In genomic region chr5:129907775-129908174, GRCm38 (mm10) we compare ENCODE assay signal across 8 mouse cellular contexts. TPM values are rescaled to one million over a fixed set of nuclear protein-coding genes. Genes with fewer than 3 reads are reported as not detected.
DNase-seq lines count a peak whose midpoint lies in the region; ATAC-seq and TF ChIP-seq lines count a peak whose summit lies in the region.

No protein-coding gene starts in this region.

- H3K4me1 ChIP-seq in heart, embryonic 11.5 days (ENCODE audit: control insufficient read depth, insufficient read depth, low read length): no peaks in the 10 kb centered on the region
- peaks cover 49% of the 10 kb centered on the region for H3K4me1 ChIP-seq in E14TG2a.4 (replicated peaks; ENCODE audit: low read depth, low read length)
- H3K4me1 ChIP-seq in forebrain, embryonic 15.5 days: peaks cover 8% of the 10 kb centered on the region
- peaks cover 21% of the 10 kb centered on the region for H3K4me1 ChIP-seq in liver, embryonic 15.5 days (replicated peaks)

- WGBS in heart, embryonic 11.5 days (ENCODE audit: insufficient replicate concordance): 33% methylated on average over 4 of the region's 4 CpGs
- WGBS in forebrain, embryonic 15.5 days: 19% methylated on average over 4 of the region's 4 CpGs
- WGBS in liver, embryonic 15.5 days (ENCODE audit: insufficient replicate concordance): 20% methylated on average over 4 of the region's 4 CpGs

- no peak overlapping the region for H3K27ac ChIP-seq in heart, embryonic 11.5 days (ENCODE audit: low read depth, low read length)
- H3K27ac ChIP-seq in forebrain, embryonic 15.5 days (replicated peaks): peak overlapping the region; percentile 89
- no peak overlapping the region for H3K27ac ChIP-seq in liver, embryonic 15.5 days (replicated peaks)

- no peaks in the 10 kb centered on the region for H3K27me3 ChIP-seq in heart, embryonic 11.5 days (ENCODE audit: control insufficient read depth, insufficient read depth, low read length)
- H3K27me3 ChIP-seq in E14TG2a.4 (ENCODE audit: insufficient read depth, low read length): no peaks in the 10 kb centered on the region
- no peaks in the 10 kb centered on the region for H3K27me3 ChIP-seq in forebrain, embryonic 15.5 days
- peaks cover 12% of the 10 kb centered on the region for H3K27me3 ChIP-seq in liver, embryonic 15.5 days

- H3K9me3 ChIP-seq in heart, embryonic 11.5 days (replicated peaks; ENCODE audit: control insufficient read depth, low read length): no peaks in the 10 kb centered on the region
- H3K9me3 ChIP-seq in E14TG2a.4 (ENCODE audit: low read length): no peaks in the 10 kb centered on the region
- no peaks in the 10 kb centered on the region for H3K9me3 ChIP-seq in forebrain, embryonic 15.5 days
- no peaks in the 10 kb centered on the region for H3K9me3 ChIP-seq in liver, embryonic 15.5 days (replicated peaks)

- H3K4me2 ChIP-seq in heart, embryonic 11.5 days: peak overlapping the region; percentile 90
- peak overlapping the region; percentile 78 for H3K4me2 ChIP-seq in forebrain, embryonic 15.5 days (replicated peaks)
- H3K4me2 ChIP-seq in liver, embryonic 15.5 days: peak overlapping the region; percentile 96

- H3K4me3 ChIP-seq in heart, embryonic 11.5 days (ENCODE audit: low read depth, low read length): peak overlapping the region; percentile 61
- H3K4me3 ChIP-seq in E14TG2a.4 (replicated peaks; ENCODE audit: low read length): peak overlapping the region; percentile 91
- H3K4me3 ChIP-seq in forebrain, embryonic 15.5 days: peak overlapping the region; percentile 67
- peak overlapping the region; percentile 72 for H3K4me3 ChIP-seq in liver, embryonic 15.5 days (replicated peaks)

- no peaks in the 10 kb centered on the region for H3K36me3 ChIP-seq in heart, embryonic 11.5 days (ENCODE audit: control insufficient read depth, insufficient read depth, low read length)
- peaks cover 13% of the 10 kb centered on the region for H3K36me3 ChIP-seq in E14TG2a.4 (ENCODE audit: insufficient read depth, low read length)
- H3K36me3 ChIP-seq in forebrain, embryonic 15.5 days: peaks cover 8% of the 10 kb centered on the region; the same call in 1 of the 2 replicates
- H3K36me3 ChIP-seq in liver, embryonic 15.5 days (replicated peaks): no peaks in the 10 kb centered on the region

- no peak for ATAC-seq in heart, embryonic 11.5 days (replicated peaks; ENCODE audit: insufficient number of reproducible peaks, low FRiP score, low TSS enrichment)
- ATAC-seq in forebrain, embryonic 15.5 days (replicated peaks): no peak
- no peak for ATAC-seq in liver, embryonic 15.5 days (ENCODE audit: insufficient read depth)
- no peak for ATAC-seq in megakaryocyte progenitor cell, adult 5-6 weeks (replicated peaks; ENCODE audit: poor library complexity)
- ATAC-seq in erythroid progenitor cell, adult 5-6 weeks (replicated peaks; ENCODE audit: low FRiP score, poor library complexity, severe bottlenecking): no peak

- TF ChIP-seq CTCF in E14TG2a.4 (conservative IDR thresholded peaks at IDR 0.05; ENCODE audit: low read length): no peak

- DNase-seq in heart, adult 9 months (ENCODE audit: low spot score in 2 of 2): no peak
- DNase-seq in adrenal gland, adult 8-10 months: no peak

- H3K9ac ChIP-seq in heart, embryonic 11.5 days (ENCODE audit: low read depth, low read length): peak overlapping the region; percentile 82
- H3K9ac ChIP-seq in forebrain, embryonic 15.5 days (replicated peaks): peak overlapping the region; percentile 80
- H3K9ac ChIP-seq in liver, embryonic 15.5 days: 0 out of 2 replicates have a peak overlapping the region, but pooled peaks have one; percentile 68

RNA-seq across cellular contexts. Expression of gene Nupr1l, which starts 0.6 kb away (rescaled TPM):
- 1.0 and 2.4 TPM in 2 replicates for polyA plus RNA-seq in heart, embryonic 11.5 days (2014; fragmentation: Nextera tagmentation; extraction: Ambion mirVana)
- 3.9 and 6.0 TPM in 2 replicates for polyA plus RNA-seq in forebrain, embryonic 15.5 days (2015; fragmentation: Nextera tagmentation; extraction: Ambion mirVana)
- 0.29 and 0.67 TPM in 2 replicates for polyA plus RNA-seq in liver, embryonic 15.5 days (2015; fragmentation: Nextera tagmentation; extraction: Ambion mirVana)
- 1 to 10 TPM; 3.3 to 7.2 (median 5.0) TPM for total RNA-seq in adrenal gland, adult 8-10 months (2022)
- 1.3 TPM in 1 of 2 replicates, not detected in the other for total RNA-seq in megakaryocyte progenitor cell, adult 5-6 weeks (2015)
- total RNA-seq in megakaryocyte progenitor cell, adult 5-6 weeks (2017): 0.29 and 0.84 TPM in 2 replicates
- not detected in 2 replicates for total RNA-seq in erythroid progenitor cell, adult 5-6 weeks (2015; ENCODE audit: low replicate concordance)
- total RNA-seq in erythroid progenitor cell, adult 5-6 weeks (2017; ENCODE audit: low replicate concordance): 0.64 TPM in 1 of 2 replicates, not detected in the other

RNA-seq across cellular contexts. Expression of gene Phkg1, which starts 9.4 kb away (rescaled TPM):
- 0.32 and 0.42 TPM in 2 replicates for polyA plus RNA-seq in heart, embryonic 11.5 days (2014; fragmentation: Nextera tagmentation; extraction: Ambion mirVana)
- polyA plus RNA-seq in forebrain, embryonic 15.5 days (2015; fragmentation: Nextera tagmentation; extraction: Ambion mirVana): 0.45 and 0.50 TPM in 2 replicates
- 0.10 and 0.20 TPM in 2 replicates for polyA plus RNA-seq in liver, embryonic 15.5 days (2015; fragmentation: Nextera tagmentation; extraction: Ambion mirVana)
- 1 to 10 TPM in 3 of 4 experiments, under 1 TPM in 1; 0.49 to 2.6 (median 1.1) TPM for total RNA-seq in adrenal gland, adult 8-10 months (2022)
- 0.12 TPM in 1 of 2 replicates, not detected in the other for total RNA-seq in megakaryocyte progenitor cell, adult 5-6 weeks (2015)
- total RNA-seq in megakaryocyte progenitor cell, adult 5-6 weeks (2017): 0.14 and 0.33 TPM in 2 replicates
- not detected in 2 replicates for total RNA-seq in erythroid progenitor cell, adult 5-6 weeks (2015; ENCODE audit: low replicate concordance)
- total RNA-seq in erythroid progenitor cell, adult 5-6 weeks (2017; ENCODE audit: low replicate concordance): 0.61 TPM in 1 of 2 replicates, not detected in the other

RNA-seq across cellular contexts. Expression of gene Zbed5, which starts 12.3 kb away (rescaled TPM):
- polyA plus RNA-seq in heart, embryonic 11.5 days (2014; fragmentation: Nextera tagmentation; extraction: Ambion mirVana): 4.8 and 5.8 TPM in 2 replicates
- polyA plus RNA-seq in forebrain, embryonic 15.5 days (2015; fragmentation: Nextera tagmentation; extraction: Ambion mirVana): 16.3 and 17.2 TPM in 2 replicates
- 0.62 and 0.69 TPM in 2 replicates for polyA plus RNA-seq in liver, embryonic 15.5 days (2015; fragmentation: Nextera tagmentation; extraction: Ambion mirVana)
- 1 to 10 TPM; 1.5 to 3.3 (median 2.0) TPM for total RNA-seq in adrenal gland, adult 8-10 months (2022)
- 3.2 and 4.2 TPM in 2 replicates for total RNA-seq in megakaryocyte progenitor cell, adult 5-6 weeks (2015)
- 2.4 and 2.8 TPM in 2 replicates for total RNA-seq in megakaryocyte progenitor cell, adult 5-6 weeks (2017)
- total RNA-seq in erythroid progenitor cell, adult 5-6 weeks (2015; ENCODE audit: low replicate concordance): 3.4 TPM in 1 of 2 replicates, not detected in the other
- 0.51 TPM in 1 of 2 replicates, not detected in the other for total RNA-seq in erythroid progenitor cell, adult 5-6 weeks (2017; ENCODE audit: low replicate concordance)

RNA-seq across cellular contexts. Expression of gene Chchd2, which starts 20.5 kb away (rescaled TPM):
- polyA plus RNA-seq in heart, embryonic 11.5 days (2014; fragmentation: Nextera tagmentation; extraction: Ambion mirVana): 871 and 955 TPM in 2 replicates
- polyA plus RNA-seq in forebrain, embryonic 15.5 days (2015; fragmentation: Nextera tagmentation; extraction: Ambion mirVana): 895 and 945 TPM in 2 replicates
- 519 and 524 TPM in 2 replicates for polyA plus RNA-seq in liver, embryonic 15.5 days (2015; fragmentation: Nextera tagmentation; extraction: Ambion mirVana)
- total RNA-seq in adrenal gland, adult 8-10 months (2022): 1,000 to 10,000 TPM in 1 of 4 experiments, 100 to 1,000 TPM in 3; 716 to 1,044 (median 882) TPM
- total RNA-seq in megakaryocyte progenitor cell, adult 5-6 weeks (2015): 404 and 447 TPM in 2 replicates
- 176 and 233 TPM in 2 replicates for total RNA-seq in megakaryocyte progenitor cell, adult 5-6 weeks (2017)
- 111 and 174 TPM in 2 replicates for total RNA-seq in erythroid progenitor cell, adult 5-6 weeks (2015; ENCODE audit: low replicate concordance)
- 57.6 and 102 TPM in 2 replicates for total RNA-seq in erythroid progenitor cell, adult 5-6 weeks (2017; ENCODE audit: low replicate concordance)

RNA-seq across cellular contexts. Expression of gene Vkorc1l1, which starts 34.0 kb away (rescaled TPM):
- 16.3 and 16.7 TPM in 2 replicates for polyA plus RNA-seq in heart, embryonic 11.5 days (2014; fragmentation: Nextera tagmentation; extraction: Ambion mirVana)
- 30.4 and 31.3 TPM in 2 replicates for polyA plus RNA-seq in forebrain, embryonic 15.5 days (2015; fragmentation: Nextera tagmentation; extraction: Ambion mirVana)
- 18.4 and 21.7 TPM in 2 replicates for polyA plus RNA-seq in liver, embryonic 15.5 days (2015; fragmentation: Nextera tagmentation; extraction: Ambion mirVana)
- 10 to 100 TPM; 29.2 to 38.6 (median 34.6) TPM for total RNA-seq in adrenal gland, adult 8-10 months (2022)
- 60.1 and 72.6 TPM in 2 replicates for total RNA-seq in megakaryocyte progenitor cell, adult 5-6 weeks (2015)
- 25.7 and 34.0 TPM in 2 replicates for total RNA-seq in megakaryocyte progenitor cell, adult 5-6 weeks (2017)
- total RNA-seq in erythroid progenitor cell, adult 5-6 weeks (2015; ENCODE audit: low replicate concordance): 54.4 and 69.6 TPM in 2 replicates
- total RNA-seq in erythroid progenitor cell, adult 5-6 weeks (2017; ENCODE audit: low replicate concordance): 37.9 and 60.2 TPM in 2 replicates
